Mouse (Mus musculus) right cerebral cortex, postnatal 10 days (tissue): ENCODE data around the gene Bhlhe41.

ENCODE experiments used
- DNase-seq, 2 experiments: peaks; one replicate each; pipeline ENCODE4 v3.0.0; 2021; ENCODE audit warnings: low spot score in 2 of 2

Gene Bhlhe41

GRCm38 (mm10) chr6:145845611-145846010 lies 19.7 kb downstream of the Bhlhe41 start:
- DNase-seq = no peak

- no peak for DNase-seq
Measured at GRCm38 (mm10) chr6:145835359-145835758, 30.0 kb downstream of the Bhlhe41 start.

GRCm38 (mm10) chr6:145832927-145833326 lies 32.4 kb downstream of the Bhlhe41 start:
- DNase-seq = peak; percentile 40 to 49

GRCm38 (mm10) chr6:145830617-145831016 lies 34.7 kb downstream of the Bhlhe41 start:
- DNase-seq = no peak

- peak; percentile 76 to 83 for DNase-seq
Measured at GRCm38 (mm10) chr6:145830117-145830516, 35.2 kb downstream of the Bhlhe41 start.

- peak in 1 of 2 experiments; percentile 19 for DNase-seq
Measured at GRCm38 (mm10) chr6:145829062-145829835, 36.1 kb downstream of the Bhlhe41 start.

GRCm38 (mm10) chr6:145826305-145826704 lies 39.1 kb downstream of the Bhlhe41 start:
- no peak for DNase-seq

GRCm38 (mm10) chr6:145823588-145824234 lies 41.6 kb downstream of the Bhlhe41 start:
- DNase-seq = no peak

GRCm38 (mm10) chr6:145823103-145823502 lies 42.3 kb downstream of the Bhlhe41 start:
- DNase-seq = no peak

- DNase-seq = no peak
Measured at GRCm38 (mm10) chr6:145822218-145822617, 43.1 kb downstream of the Bhlhe41 start.

GRCm38 (mm10) chr6:145819151-145819550 lies 46.2 kb downstream of the Bhlhe41 start:
- no peak for DNase-seq

- no peak for DNase-seq
Measured at GRCm38 (mm10) chr6:145815200-145815599, 50.2 kb downstream of the Bhlhe41 start.

GRCm38 (mm10) chr6:145811174-145811573 lies 54.2 kb downstream of the Bhlhe41 start:
- DNase-seq = no peak

GRCm38 (mm10) chr6:145810015-145810414 lies 55.3 kb downstream of the Bhlhe41 start:
- no peak for DNase-seq

GRCm38 (mm10) chr6:145809566-145809965 lies 55.8 kb downstream of the Bhlhe41 start:
- no peak for DNase-seq
